Mouse (Mus musculus): ENCODE measurements around the gene Nrxn2.

The Nrxn2 gene

GRCm38 (mm10) chr19:6542367-6543034 lies 124.0 kb downstream of the Nrxn2 start, which contains the start of gene Slc22a12:
TSS of gene Slc22a12 (minus strand) at chr19:6543032.
- DNase-seq (ENCODE audit: low read depth, low spot score) = no peak

DNA sequence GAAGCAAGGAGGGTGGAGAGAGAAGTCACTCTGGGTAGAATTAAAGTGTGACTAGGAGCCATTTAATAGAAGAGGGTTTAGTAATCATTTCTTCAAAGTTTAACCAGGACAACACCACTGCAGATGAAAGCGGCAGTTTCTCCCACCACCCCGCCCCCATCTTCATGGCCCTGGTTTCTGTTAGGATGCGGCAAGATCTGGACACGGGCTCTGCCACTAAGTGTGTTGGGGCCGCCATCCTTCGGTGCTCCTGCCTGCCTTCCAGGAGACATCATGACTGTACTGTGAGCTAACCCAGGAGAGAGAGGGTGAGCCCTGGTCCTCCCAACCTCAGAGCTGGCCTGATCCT lies 124.5 kb downstream of the Nrxn2 start:
- DNase-seq (ENCODE audit: low read depth, low spot score) = no peak

DNA sequence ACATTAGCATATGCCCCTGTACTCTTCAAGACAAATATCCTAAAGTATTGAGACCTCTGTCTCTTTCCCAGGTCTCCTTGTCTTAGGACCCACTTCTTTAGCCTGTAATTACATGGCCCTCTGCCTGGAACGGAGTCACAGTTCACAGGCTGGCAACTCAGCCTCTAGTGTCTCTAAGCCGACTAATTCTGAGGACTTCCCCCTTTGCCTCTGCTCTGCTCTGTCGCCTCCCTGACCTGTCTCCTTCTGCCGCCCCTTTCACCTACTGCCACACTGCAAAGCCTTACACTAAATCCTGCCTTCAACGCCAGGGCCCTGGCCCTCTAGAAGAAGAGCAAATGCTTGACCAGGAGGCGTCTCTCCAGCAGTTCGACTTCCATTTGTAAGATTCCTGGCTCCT lies 125.0 kb downstream of the Nrxn2 start:
- DNase-seq (ENCODE audit: low read depth, low spot score) = no peak

- no peak for DNase-seq (ENCODE audit: low read depth, low spot score)
Measured at GRCm38 (mm10) chr19:6544712-6545111, 126.2 kb downstream of the Nrxn2 start.

DNA sequence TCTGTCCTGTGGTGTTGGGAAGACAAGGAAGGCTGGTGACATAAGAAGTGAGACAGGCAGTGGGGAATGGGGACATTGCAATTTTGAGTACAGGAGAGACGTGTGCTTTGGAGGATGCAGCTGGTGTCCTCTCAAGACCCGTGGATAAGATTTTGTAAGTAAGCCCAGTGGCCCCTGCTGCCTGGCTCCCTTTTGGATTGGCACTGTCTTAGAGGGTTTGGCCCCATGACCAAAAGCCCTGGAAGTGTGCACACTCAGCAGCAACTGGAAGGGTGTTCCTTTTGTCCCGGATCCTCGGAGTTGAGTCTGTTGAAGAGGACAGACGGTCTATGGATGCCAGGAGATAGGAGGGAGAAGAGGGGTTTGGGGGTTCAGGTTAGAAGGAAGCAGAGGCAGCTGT lies 127.0 kb downstream of the Nrxn2 start:
- no peak for DNase-seq (ENCODE audit: low read depth, low spot score)

DNA sequence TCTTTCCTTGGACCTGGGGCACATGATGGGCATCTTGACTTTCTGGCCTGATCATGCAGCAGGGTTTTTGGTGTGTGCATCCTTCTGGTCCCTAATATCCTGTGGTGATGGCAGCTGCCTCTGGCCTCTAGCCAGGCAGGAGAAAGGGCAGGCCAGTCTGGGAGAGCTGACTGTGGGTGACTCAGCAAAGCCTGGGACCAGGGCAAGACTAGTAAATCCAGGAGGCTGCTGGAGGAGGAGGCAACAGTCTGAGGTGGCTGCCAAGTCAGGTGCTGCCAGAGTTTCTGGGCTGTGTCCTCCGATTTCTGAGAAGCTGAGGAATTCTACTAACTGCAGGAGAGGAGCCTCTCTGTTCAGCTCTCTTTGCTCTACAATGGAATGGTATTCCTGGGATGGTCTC lies 127.6 kb downstream of the Nrxn2 start:
- no peak for DNase-seq (ENCODE audit: low read depth, low spot score)

GRCm38 (mm10) chr19:6547801-6548200 lies 129.3 kb downstream of the Nrxn2 start:
- no peak for DNase-seq (ENCODE audit: low read depth, low spot score)

DNA sequence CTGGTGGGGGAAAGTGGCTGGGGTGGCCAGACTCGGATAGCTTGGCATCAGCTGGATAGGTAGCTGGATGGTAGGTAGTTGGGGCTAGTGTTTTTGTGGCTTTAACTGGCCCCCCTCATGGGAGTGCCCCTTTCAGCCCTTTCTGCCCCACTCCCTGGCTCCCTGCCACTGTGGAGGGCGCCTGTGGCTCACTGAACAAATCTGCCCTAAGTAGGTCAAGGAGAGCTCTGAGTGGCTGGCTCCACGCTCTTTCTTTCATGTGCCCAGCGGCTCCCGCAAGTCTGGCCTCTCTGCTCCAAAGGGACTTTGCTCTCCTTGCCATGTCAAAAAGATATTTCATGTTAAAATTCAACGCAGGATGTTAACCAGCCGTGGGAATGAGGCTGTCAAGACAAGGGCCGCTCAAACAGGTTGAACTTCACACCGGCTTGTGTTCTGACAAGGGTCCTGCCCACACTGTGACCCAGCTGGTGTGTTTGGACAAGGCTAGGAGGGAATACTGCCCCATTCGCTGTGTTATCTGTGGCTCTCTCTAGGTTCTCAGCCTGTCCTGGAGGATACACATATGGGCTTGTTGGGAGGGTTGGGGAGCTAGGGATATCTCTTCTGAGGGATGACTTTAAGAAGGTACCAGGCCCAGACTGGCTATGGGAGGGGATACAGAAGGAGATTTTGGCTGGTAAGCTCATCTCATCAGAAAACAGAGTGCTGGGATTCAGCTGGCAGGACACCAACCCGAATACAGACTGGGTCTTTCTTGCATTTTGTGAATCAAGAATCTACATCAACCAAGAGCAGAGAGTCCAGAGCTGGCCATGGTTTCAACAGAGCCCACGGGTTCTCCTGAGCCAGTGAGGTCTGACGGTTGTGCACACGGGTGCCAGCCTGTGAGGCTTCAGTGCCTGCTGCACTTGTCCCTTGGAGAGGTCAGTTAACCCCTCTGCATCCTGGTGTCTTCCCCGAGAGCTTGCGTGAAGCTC lies 130.2 kb downstream of the Nrxn2 start:
- no peak for DNase-seq (ENCODE audit: low read depth, low spot score)

- DNase-seq (ENCODE audit: low read depth, low spot score) = no peak
Measured at GRCm38 (mm10) chr19:6549566-6549965, 131.0 kb downstream of the Nrxn2 start.

GRCm38 (mm10) chr19:6551215-6551614 lies 132.7 kb downstream of the Nrxn2 start:
- DNase-seq (ENCODE audit: low read depth, low spot score) = no peak

- peak; percentile 49 for DNase-seq (ENCODE audit: low read depth, low spot score)
Measured at GRCm38 (mm10) chr19:6552302-6553028, 133.9 kb downstream of the Nrxn2 start.

DNA sequence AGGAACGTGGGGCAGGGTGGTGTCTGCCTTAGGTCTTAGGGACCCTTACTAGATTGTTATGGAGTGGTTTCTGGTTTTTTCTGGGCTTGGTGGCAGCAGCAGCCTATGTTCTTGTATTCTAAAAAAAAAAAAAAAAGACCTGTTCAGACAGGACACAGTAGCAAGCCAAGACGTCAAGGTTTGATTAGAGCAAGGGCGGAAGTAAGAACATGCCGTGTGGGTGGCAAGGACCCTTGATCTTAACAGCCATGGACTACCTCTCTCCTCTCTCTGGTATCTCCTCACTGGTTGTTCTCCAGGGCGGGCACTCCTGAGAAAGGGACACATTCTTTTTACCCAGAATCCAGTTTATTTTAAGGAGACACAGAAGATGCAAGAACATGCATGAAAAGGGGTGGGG lies 134.6 kb downstream of the Nrxn2 start:
- no peak for DNase-seq (ENCODE audit: low read depth, low spot score)

GRCm38 (mm10) chr19:6553819-6554582 lies 135.5 kb downstream of the Nrxn2 start:
- DNase-seq (ENCODE audit: low read depth, low spot score) = no peak

- no peak for DNase-seq (ENCODE audit: low read depth, low spot score)
Measured at GRCm38 (mm10) chr19:6559576-6559975, 141.0 kb downstream of the Nrxn2 start.

DNA sequence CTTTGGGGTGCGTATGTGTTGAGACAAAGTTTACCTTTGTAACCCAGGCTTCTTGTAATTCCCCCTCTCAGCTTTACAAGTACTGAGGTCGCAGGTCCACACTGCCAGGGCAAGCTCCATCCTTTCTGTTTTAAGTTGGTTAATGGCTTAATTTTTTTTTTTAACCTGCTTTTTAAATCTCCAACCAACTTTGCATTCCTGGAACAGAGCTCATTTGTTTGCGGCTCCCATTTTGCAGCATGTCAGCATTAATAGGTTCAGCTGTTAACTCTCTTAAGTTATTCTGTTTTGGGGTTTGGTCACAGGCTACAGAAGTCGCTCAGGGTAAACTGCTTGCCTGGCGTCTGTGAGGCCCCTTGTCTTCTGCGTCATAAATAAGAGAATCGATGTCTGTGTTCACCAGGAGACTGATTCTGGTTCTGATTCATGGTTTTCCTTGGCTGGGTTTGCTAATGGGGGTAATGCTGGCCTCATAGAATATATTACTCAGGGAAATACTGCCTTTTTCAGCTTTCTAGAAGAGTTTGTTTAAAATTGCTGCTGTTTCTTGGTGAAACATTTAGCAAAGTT lies 141.8 kb downstream of the Nrxn2 start:
- DNase-seq (ENCODE audit: low read depth, low spot score) = no peak

DNA sequence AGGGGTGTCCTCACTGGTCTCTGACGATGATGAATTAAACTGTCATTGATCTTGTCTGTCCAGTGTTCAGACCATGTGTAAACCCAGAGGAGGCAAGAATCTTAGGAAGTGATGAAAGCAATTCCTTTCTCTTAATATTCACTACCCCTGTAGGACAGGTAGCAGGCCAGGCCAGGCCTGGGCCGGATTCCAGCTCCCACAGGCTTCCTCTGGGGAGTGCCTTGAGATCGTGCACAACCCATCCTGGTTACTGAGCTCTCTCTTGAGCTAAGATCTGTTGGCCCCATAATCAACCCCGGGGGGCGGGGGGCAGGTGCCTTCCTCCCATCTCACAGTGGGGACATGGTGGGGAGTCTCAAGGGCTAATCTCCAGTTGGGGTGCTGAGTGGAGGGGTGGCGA lies 146.6 kb downstream of the Nrxn2 start:
- no peak for DNase-seq (ENCODE audit: low read depth, low spot score)

- no peak for DNase-seq (ENCODE audit: low read depth, low spot score)
Measured at GRCm38 (mm10) chr19:6566450-6566849, 147.9 kb downstream of the Nrxn2 start.

- DNase-seq (ENCODE audit: low read depth, low spot score) = no peak
Measured at GRCm38 (mm10) chr19:6569021-6569420, 150.5 kb downstream of the Nrxn2 start.

DNA sequence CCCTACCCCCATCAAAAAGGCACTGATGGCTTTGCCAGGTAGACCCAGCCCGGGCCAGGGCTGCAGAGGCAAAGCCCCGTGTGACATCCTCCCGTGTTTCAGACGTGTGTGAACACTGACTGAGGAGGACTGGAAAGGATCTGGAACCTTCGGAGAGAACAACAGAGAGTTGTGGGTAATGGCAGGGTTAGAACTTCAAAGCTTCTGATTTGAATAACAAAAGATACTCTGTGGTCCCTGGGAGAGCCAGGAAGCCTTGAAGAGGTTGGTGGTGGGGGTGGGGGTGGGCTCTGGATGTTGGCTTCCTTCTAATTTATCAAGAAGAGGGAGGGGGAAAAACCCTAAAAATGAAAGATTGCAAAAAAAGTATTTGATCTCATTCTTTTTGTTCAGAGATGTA lies 151.0 kb downstream of the Nrxn2 start:
- peak; percentile 23 for DNase-seq (ENCODE audit: low read depth, low spot score)

- DNase-seq (ENCODE audit: low read depth, low spot score) = no peak
Measured at GRCm38 (mm10) chr19:6571476-6571875, 152.9 kb downstream of the Nrxn2 start.

DNA sequence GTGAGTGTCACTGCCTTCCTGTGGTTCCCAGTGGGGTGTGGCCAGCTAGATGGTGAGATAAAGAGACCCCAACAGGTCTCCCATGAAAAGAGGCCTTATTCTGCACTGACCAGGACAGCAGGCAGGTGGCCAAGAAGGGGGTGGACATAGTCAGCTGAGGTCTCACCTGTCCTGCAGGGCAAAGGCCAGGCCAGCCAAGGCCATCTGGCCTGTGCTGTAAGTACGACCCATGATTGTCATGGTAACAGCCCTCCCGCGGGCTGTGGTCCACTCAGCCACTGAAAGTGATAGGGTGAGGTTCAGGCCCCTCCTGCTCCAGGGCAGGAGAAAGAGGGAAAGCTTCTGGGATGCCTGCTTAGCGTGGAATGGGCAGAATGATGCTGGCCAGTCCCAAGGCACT lies 153.5 kb downstream of the Nrxn2 start:
- DNase-seq (ENCODE audit: low read depth, low spot score) = no peak
